ENCODE assay signal across 18 mouse cellular contexts in the genomic region with DNA sequence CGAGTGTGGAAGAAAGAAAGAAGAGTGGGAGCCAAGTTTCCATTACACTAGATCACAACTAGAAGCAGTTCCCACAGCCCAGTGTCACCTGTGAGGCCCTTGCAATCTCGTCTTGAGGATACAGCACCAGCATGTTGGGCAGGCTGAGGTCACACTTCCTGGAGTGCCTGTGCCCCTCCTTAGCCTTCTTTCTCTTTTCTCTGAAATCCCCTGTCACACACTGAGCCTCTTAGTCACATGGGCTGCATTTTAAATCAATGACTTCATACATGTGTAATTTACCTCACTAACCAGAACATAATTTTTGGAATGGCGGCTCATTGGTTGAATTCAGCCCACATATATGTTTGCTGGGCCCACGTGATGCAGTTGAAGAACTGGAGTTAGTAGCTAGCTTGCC. TPM values are rescaled to one million over a fixed set of nuclear protein-coding genes. Genes with fewer than 3 reads are reported as not detected.
DNase-seq lines count a peak whose midpoint lies in the region; ATAC-seq lines count a peak whose summit lies in the region.
"Had no signal": no experiment of that assay in that cellular context is flagged by ENCODE, and none has a peak within 500 bp of the region (broad histone marks: within the 10 kb centered on the region; RNA-seq: fewer than 3 reads in every experiment).

No protein-coding gene starts in this region.

- DNase-seq in thymus, postnatal 0 days (ENCODE audit: low spot score): peak; percentile 36
- DNase-seq in thymus, adult 18-20 months: no peak
- peak; percentile 65 for DNase-seq in induced T-regulatory cell, adult 2 months (ENCODE audit: low read depth)
- DNase-seq in urinary bladder, postnatal 14 days (ENCODE audit: low spot score): no peak
- DNase-seq in spleen, adult 12 weeks (ENCODE audit: low spot score): no peak
- DNase-seq: cerebellum, adult 9-11 months; embryo, embryonic 11 days; heart, postnatal 36 days; kidney, adult 8-10 months; kidney, postnatal 36 days; layer of hippocampus, postnatal 36 days; lung, adult 18-20 months; lung, postnatal 36 days; retina, postnatal 1 day had no signal

- ATAC-seq in CD4-positive, CD25-positive, alpha-beta regulatory T cell, adult 4 months: peak; percentile 91
- no peak for ATAC-seq in granulocyte monocyte progenitor cell, adult 5-6 weeks (replicated peaks; ENCODE audit: poor library complexity, severe bottlenecking)
- ATAC-seq: forebrain, embryonic 13.5 days; Patski had no signal

RNA-seq across cellular contexts. Expression of gene Filip1l, which starts 50.0 kb away (rescaled TPM):
- polyA plus RNA-seq in thymus, postnatal 0 days (2015; fragmentation: Nextera tagmentation; extraction: Ambion mirVana): 10.5 TPM in 2 replicates
- polyA plus RNA-seq in CD4-positive, CD25-positive, alpha-beta regulatory T cell, adult 4 months (2017; shearing (Covaris generic)): 10 to 100 TPM; 14.2 to 14.9 TPM
- total RNA-seq in granulocyte monocyte progenitor cell, adult 5-6 weeks (2014; fragmentation: Nextera tagmentation): 3.7 and 6.7 TPM in 2 replicates
- total RNA-seq in granulocyte monocyte progenitor cell, adult 5-6 weeks (2017): 3.0 and 4.4 TPM in 2 replicates

Comparison
In these comparisons a context has a peak if more than half of its experiments do, and no peak if none do; other contexts are left out.
1. DNase-seq: peak in thymus, postnatal 0 days (single experiment) and induced T-regulatory cell, adult 2 months (single experiment); none in thymus, adult 18-20 months (0 of 2), urinary bladder, postnatal 14 days (single experiment) and spleen, adult 12 weeks (single experiment).